Mouse (Mus musculus): Measurements from ENCODE around the gene Mfsd4a.

The Mfsd4a gene

DNA sequence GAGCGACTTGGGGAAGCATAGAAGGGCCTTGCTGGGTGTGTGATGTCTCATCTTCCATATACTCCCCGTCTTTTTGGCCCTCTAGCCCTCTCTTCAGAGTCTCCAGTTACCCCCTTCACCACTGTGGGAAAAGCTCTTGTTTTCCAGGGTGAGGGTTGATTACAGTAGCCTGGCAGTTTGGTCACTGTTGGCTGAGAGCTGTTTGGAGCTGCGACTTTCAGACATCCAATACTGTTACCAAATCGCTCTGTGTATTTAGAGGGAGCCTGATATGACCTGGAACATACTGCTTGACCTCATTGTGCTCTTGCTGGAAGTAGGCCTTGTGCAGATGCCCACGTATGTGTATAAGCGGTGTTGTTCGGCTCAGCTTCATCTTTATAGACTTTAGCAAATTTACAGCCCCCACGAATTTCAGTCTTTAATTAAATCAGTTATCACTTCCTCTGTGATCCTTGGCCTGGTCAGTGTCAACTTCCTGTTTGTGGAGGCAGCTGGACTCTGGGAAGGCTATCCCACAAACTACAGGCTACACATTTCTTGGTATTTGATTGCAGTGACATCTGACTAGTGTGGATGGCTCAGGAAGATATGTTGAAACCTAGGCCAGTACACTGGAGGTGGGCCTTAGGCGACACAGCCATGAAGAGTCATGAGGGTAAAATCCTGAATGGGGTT, 77.6 kb downstream of the Mfsd4a start:
- no peak for DNase-seq (ENCODE audit: extremely low read depth, low read depth)

DNA sequence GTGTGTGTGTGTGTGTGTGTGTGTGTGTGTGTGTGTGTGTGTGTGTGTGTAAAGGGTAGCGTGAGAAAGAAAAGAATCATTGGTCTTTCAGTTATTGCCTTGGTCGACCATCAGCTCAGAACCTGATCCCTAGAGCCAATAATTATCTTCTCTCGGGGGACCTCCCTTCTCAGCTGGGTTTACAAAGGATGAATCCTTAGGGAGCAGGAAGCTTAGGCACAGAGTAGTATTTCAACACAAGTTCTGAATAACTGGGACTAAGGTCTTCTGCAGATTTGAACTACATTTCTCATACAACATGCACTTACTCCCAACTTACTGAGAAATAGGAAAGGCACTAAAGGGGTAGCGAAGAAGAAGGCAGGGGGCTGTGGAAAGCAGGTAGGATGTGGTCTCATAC, 78.4 kb downstream of the Mfsd4a start:
- DNase-seq (ENCODE audit: extremely low read depth, low read depth): no peak

DNA sequence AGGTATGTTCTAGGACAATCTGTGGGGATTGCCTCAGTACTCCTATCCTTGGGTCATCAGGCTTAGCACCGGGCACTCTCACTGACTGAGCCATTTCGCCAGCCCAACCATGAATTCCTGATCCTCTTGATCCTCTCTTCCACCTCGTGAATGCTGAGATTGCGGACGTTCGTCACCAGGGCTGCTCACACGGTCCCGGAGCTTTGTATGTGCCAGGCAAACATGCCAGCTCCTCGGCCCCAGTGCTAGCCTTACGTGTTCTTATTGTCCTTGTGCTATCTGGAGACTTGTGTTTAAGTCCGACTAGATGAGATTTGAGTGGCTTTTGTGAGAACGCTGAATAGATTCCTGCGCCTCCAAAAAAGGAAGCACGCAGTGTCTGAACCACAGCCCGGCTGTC, 80.4 kb downstream of the Mfsd4a start:
- no peak for DNase-seq (ENCODE audit: extremely low read depth, low read depth)

DNA sequence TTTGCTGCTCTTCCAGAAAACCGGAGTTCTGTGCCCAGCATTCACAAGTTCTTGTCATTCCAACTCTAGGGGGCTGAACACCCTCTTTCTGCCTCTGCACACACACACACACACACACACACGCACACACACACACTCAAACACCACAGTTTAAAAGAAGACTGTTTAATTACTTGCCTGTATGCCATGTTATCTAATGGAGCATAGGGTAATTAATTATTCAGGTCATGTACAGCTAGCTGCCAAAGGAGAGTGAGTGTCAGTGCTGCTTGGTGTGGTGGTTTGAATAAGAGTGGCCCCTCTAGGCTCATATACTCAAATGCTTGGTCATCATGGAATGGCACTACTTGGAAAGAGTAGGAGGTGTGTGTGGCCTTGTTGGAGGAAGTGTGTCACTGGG, 84.1 kb downstream of the Mfsd4a start:
- no peak for DNase-seq (ENCODE audit: extremely low read depth, low read depth)

DNA sequence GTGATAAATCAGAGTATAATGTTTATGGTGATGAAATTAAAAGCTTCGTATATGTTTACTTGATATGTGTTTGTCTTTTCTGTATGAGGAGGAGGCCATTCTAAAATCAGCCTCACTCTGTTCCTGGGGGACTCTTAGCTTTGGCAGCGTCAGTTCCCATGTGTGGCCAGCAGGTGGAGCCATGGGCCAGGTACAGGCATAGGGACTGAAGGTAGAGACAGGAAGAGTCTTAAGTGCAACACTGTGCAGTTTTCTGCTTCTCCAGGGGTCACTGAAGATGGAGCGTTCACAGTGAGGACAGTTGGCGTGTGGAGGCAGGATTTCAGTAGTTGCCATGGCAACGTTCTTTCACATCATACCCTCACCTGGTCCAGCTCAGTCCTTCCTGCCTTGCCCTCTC, 85.0 kb downstream of the Mfsd4a start:
- DNase-seq (ENCODE audit: extremely low read depth, low read depth): no peak

DNA sequence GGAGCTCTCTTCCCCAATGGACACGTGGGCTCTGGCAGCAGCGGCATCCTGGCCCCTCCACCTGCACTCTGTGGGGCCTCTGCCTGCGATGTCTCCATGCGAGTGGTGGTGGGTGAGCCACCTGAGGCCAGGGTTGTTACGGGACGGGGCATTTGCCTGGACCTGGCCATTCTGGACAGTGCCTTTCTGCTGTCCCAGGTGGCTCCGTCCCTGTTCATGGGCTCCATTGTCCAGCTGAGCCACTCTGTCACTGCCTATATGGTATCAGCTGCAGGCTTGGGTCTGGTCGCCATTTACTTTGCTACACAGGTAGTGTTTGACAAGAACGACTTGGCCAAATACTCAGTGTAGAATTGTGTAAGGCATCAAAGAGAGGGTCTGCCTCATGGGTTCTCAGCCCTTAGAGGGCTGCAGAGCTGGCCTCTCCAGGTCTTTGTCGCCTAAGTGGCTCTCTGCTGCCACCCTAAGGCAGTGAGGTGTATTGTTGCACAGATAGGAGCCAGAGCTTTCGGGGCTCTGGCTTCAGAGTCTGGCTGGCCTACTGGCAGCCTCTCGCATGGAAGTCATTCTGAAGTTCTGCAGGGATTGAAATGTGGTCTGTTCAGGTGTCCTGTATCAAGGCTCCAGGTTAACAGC, 86.4 kb downstream of the Mfsd4a start:
- DNase-seq (ENCODE audit: extremely low read depth, low read depth): no peak

DNA sequence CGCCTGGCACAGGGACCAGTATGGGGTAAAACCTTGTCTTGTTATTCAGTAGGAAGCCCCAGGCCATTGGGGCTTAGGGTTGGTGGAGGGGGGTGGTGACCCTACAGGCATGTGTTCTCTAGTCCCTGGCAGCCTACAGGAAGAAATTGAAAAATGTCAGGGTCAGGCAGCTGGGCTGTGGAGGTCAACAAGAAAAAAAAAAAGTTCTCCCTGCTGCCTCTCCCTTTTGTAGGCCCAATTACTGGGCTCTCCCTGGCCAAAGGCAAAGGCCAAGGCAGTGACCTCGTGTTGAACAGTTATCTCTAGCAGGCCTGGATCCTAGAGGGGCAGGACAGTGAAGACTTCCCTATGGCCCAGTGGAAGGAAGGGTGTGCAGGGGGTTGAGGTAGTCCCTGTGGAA, 87.4 kb downstream of the Mfsd4a start:
- DNase-seq (ENCODE audit: extremely low read depth, low read depth): no peak

DNA sequence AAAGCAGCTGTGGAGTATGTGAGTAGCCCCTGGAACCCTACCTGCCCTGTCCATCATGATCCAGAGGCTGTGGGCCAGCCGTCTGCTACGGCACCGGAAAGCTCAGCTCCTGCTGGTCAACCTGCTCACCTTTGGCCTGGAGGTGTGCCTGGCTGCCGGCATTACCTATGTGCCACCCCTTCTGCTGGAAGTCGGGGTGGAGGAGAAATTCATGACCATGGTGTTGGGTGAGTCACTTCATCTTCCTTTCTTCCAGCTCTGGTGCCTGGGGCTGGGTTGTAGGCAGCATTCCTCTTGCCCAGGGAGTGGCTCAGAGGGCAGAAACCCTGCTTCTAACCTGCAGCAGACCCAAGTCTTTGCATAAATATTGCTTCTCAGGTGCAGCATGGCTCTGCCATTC, 91.0 kb downstream of the Mfsd4a start:
- DNase-seq (ENCODE audit: extremely low read depth, low read depth): no peak

DNA sequence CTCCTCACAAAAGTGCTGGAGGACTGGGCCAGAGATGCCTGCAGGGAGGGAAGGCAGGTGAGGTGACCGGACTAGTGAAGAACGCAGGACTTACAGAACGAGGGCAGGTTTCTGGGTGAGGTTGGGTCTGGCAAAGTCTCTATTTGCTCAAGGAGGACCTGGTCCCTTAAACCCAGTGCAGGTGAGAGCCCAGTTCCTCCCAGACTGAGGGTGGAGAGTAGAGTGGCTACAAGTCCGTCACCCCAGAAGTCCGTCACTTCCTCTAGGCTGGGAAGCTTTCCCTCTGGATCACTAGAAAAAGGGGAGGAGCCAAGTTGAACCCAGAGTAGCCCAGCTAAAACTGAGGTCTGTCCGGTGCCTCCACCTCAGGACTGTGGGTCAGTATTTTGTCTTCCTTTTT, 93.9 kb downstream of the Mfsd4a start:
- DNase-seq (ENCODE audit: extremely low read depth, low read depth): no peak

Data from MEL-GATA-1-ER (cell line).